Mouse (Mus musculus) liver, embryonic 12.5 days (tissue): ENCODE measurements around the gene Wbp1l. TPM values are rescaled to one million over a fixed set of nuclear protein-coding genes. Genes with fewer than 3 reads are reported as not detected.

Experiments used
- ATAC-seq: fragments of 200-750 bp; cut with Nextera tagmentation; 2 replicates; pipeline ENCODE4 v1.8.0; 2017; ENCODE audit warnings: moderate number of reproducible peaks, mild to moderate bottlenecking, moderate library complexity
- H3K27ac ChIP-seq: fragments of 300-500 bp; sonication (generic); 2 replicates; pipeline ENCODE4 v1.5.1; 2016; ENCODE audit warnings: mild to moderate bottlenecking
- H3K27me3 ChIP-seq: fragments of 300-500 bp; sonication (generic); replicated peaks from 2 replicates; pipeline ENCODE4 v1.6.1; 2016; ENCODE audit warnings: mild to moderate bottlenecking, moderate library complexity
- H3K36me3 ChIP-seq: fragments of 300-500 bp; sonication (generic); 2 replicates; pipeline ENCODE4 v1.6.1; 2016; ENCODE audit warnings: mild to moderate bottlenecking, moderate library complexity
- H3K4me1 ChIP-seq: fragments of 300-500 bp; sonication (generic); 2 replicates; pipeline ENCODE4 v1.6.1; 2016
- H3K4me2 ChIP-seq: fragments of 300-500 bp; sonication (generic); 2 replicates; pipeline ENCODE4 v1.6.1; 2016; ENCODE audit warnings: mild to moderate bottlenecking, moderate library complexity
- H3K4me3 ChIP-seq: fragments of 300-500 bp; sonication (generic); 2 replicates; pipeline ENCODE4 v1.5.1; 2016; ENCODE audit warnings: mild to moderate bottlenecking, moderate library complexity
- H3K9ac ChIP-seq: fragments of 300-500 bp; sonication (generic); 2 replicates; pipeline ENCODE4 v1.6.1; 2016; ENCODE audit warnings: mild to moderate bottlenecking, moderate library complexity
- H3K9me3 ChIP-seq: fragments of 300-500 bp; sonication (generic); replicated peaks from 2 replicates; pipeline ENCODE4 v1.6.1; 2016; ENCODE audit warnings: mild to moderate bottlenecking, moderate library complexity
- WGBS: fragments of 180-500 bp; shearing (Covaris S2); methylation state at CpG from one replicate; pipeline ENCODE4 v1.1.7; 2016; ENCODE audit not compliant: insufficient replicate concordance; 5-methylcytosine and 5-hydroxymethylcytosine counted together
- polyA plus RNA-seq: library from polyadenylated mRNA; unstranded; fragments of >200 nt; fragmentation: Nextera tagmentation; extraction: Ambion mirVana; gene quantifications from 2 replicates; pipeline ENCODE4 v1.2.1, GENCODE M21; 2016

Gene Wbp1l
- polyA plus RNA-seq, 1 experiment from 2014 or later, result 24.9 TPM

- no peak for ATAC-seq
- WGBS, result 87% methylated on average over 10 of the region's 10 CpGs
- no peak overlapping the region for H3K9ac ChIP-seq
- H3K4me2 ChIP-seq, result no peak overlapping the region
- no peaks in the 10 kb centered on the region; the same call in 1 of the 2 replicates for H3K4me1 ChIP-seq
- no peak overlapping the region for H3K27ac ChIP-seq
- no peak overlapping the region for H3K4me3 ChIP-seq
- no peaks in the 10 kb centered on the region for H3K27me3 ChIP-seq
- peaks cover 62% of the 10 kb centered on the region for H3K36me3 ChIP-seq
- H3K9me3 ChIP-seq, result no peaks in the 10 kb centered on the region
Measured at GRCm38 (mm10) chr19:46655626-46656025, 56.7 kb downstream of the Wbp1l start.

- H3K9me3 ChIP-seq, result no peaks in the 10 kb centered on the region
- 87% methylated on average over 21 of the region's 21 CpGs for WGBS
- no peak overlapping the region for H3K27ac ChIP-seq
- H3K36me3 ChIP-seq, result peaks cover 62% of the 10 kb centered on the region
- H3K4me3 ChIP-seq, result no peak overlapping the region
- no peak overlapping the region for H3K9ac ChIP-seq
- no peaks in the 10 kb centered on the region for H3K27me3 ChIP-seq
- no peak overlapping the region for H3K4me2 ChIP-seq
- no peak for ATAC-seq
- H3K4me1 ChIP-seq, result no peaks in the 10 kb centered on the region; the same call in 1 of the 2 replicates
Measured at GRCm38 (mm10) chr19:46656151-46656840, 57.4 kb downstream of the Wbp1l start.

GRCm38 (mm10) chr19:46657339-46658020, 58.6 kb downstream of the Wbp1l start:
- H3K36me3 ChIP-seq, result peaks cover 53% of the 10 kb centered on the region
- no peaks in the 10 kb centered on the region for H3K9me3 ChIP-seq
- ATAC-seq, result no peak
- WGBS, result 68% methylated on average over 3 of the region's 3 CpGs
- H3K9ac ChIP-seq, result no peak overlapping the region
- H3K4me1 ChIP-seq, result peaks cover 2% of the 10 kb centered on the region; the same call in 1 of the 2 replicates
- no peak overlapping the region for H3K27ac ChIP-seq
- H3K4me3 ChIP-seq, result no peak overlapping the region
- H3K27me3 ChIP-seq, result no peaks in the 10 kb centered on the region
- H3K4me2 ChIP-seq, result no peak overlapping the region

- no peaks in the 10 kb centered on the region for H3K9me3 ChIP-seq
- WGBS, result 86% methylated on average over 7 of the region's 7 CpGs
- no peak overlapping the region for H3K4me2 ChIP-seq
- no peak overlapping the region for H3K4me3 ChIP-seq
- H3K4me1 ChIP-seq, result peaks cover 5% of the 10 kb centered on the region; the same call in 1 of the 2 replicates
- peaks cover 44% of the 10 kb centered on the region for H3K36me3 ChIP-seq
- H3K27ac ChIP-seq, result no peak overlapping the region
- H3K9ac ChIP-seq, result no peak overlapping the region
- ATAC-seq, result no peak; the same call in 1 of the 2 replicates
- H3K27me3 ChIP-seq, result no peaks in the 10 kb centered on the region
Measured at GRCm38 (mm10) chr19:46658348-46658747, 59.5 kb downstream of the Wbp1l start.

- 72% methylated on average over 9 of the region's 9 CpGs for WGBS
- Histone ChIP-seq H3K9ac (no peak overlapping the region), H3K4me2 (no peak overlapping the region), H3K36me3 (peaks cover 39% of the 10 kb centered on the region), H3K4me1 (peaks cover 5% of the 10 kb centered on the region; the same call in 1 of the 2 replicates), H3K27me3 (no peaks in the 10 kb centered on the region), H3K9me3 (no peaks in the 10 kb centered on the region), H3K4me3 (no peak overlapping the region), H3K27ac (no peak overlapping the region)
- ATAC-seq, result no peak
Measured at GRCm38 (mm10) chr19:46658851-46659250, 60.0 kb downstream of the Wbp1l start.

GRCm38 (mm10) chr19:46661511-46661910, 62.6 kb downstream of the Wbp1l start:
- no peaks in the 10 kb centered on the region for H3K27me3 ChIP-seq
- peaks cover 13% of the 10 kb centered on the region for H3K36me3 ChIP-seq
- no peak overlapping the region for H3K4me2 ChIP-seq
- H3K4me1 ChIP-seq, result peaks cover 5% of the 10 kb centered on the region; the same call in 1 of the 2 replicates
- no peak overlapping the region for H3K27ac ChIP-seq
- WGBS, result 54% methylated on average over 4 of the region's 4 CpGs
- no peak overlapping the region for H3K4me3 ChIP-seq
- no peaks in the 10 kb centered on the region for H3K9me3 ChIP-seq
- H3K9ac ChIP-seq, result no peak overlapping the region
- no peak for ATAC-seq

- Histone ChIP-seq H3K4me1 (peaks cover 5% of the 10 kb centered on the region; the same call in 1 of the 2 replicates), H3K36me3 (peaks cover 5% of the 10 kb centered on the region), H3K27ac (no peak overlapping the region), H3K4me2 (no peak overlapping the region), H3K9ac (no peak overlapping the region), H3K4me3 (no peak overlapping the region), H3K9me3 (no peaks in the 10 kb centered on the region), H3K27me3 (0 out of 2 replicates have a peak, but pooled peaks cover under 1% of the 10 kb centered on the region)
- no peak for ATAC-seq
- 62% methylated on average over 8 of the region's 8 CpGs for WGBS
Measured at GRCm38 (mm10) chr19:46662214-46662613, 63.3 kb downstream of the Wbp1l start.

GRCm38 (mm10) chr19:46662784-46663183, 63.9 kb downstream of the Wbp1l start:
- H3K9ac ChIP-seq, result no peak overlapping the region
- peaks cover 5% of the 10 kb centered on the region; the same call in 1 of the 2 replicates for H3K4me1 ChIP-seq
- H3K36me3 ChIP-seq, result peaks cover 1% of the 10 kb centered on the region; the same call in 1 of the 2 replicates
- no peaks in the 10 kb centered on the region for H3K9me3 ChIP-seq
- 0 out of 2 replicates have a peak, but pooled peaks cover 6% of the 10 kb centered on the region for H3K27me3 ChIP-seq
- H3K4me2 ChIP-seq, result no peak overlapping the region
- ATAC-seq, result no peak
- WGBS, result 75% methylated on average over 6 of the region's 6 CpGs
- no peak overlapping the region for H3K27ac ChIP-seq
- no peak overlapping the region for H3K4me3 ChIP-seq

GRCm38 (mm10) chr19:46665474-46665873, 66.6 kb downstream of the Wbp1l start:
- no peak overlapping the region for H3K4me2 ChIP-seq
- no peak for ATAC-seq
- 59% methylated on average over 7 of the region's 7 CpGs for WGBS
- peaks cover 26% of the 10 kb centered on the region for H3K4me1 ChIP-seq
- H3K27me3 ChIP-seq, result 0 out of 2 replicates have a peak, but pooled peaks cover 14% of the 10 kb centered on the region
- H3K36me3 ChIP-seq, result no peaks in the 10 kb centered on the region
- H3K27ac ChIP-seq, result no peak overlapping the region
- no peak overlapping the region for H3K9ac ChIP-seq
- no peaks in the 10 kb centered on the region for H3K9me3 ChIP-seq
- H3K4me3 ChIP-seq, result no peak overlapping the region

- peaks cover 27% of the 10 kb centered on the region for H3K4me1 ChIP-seq
- no peak for ATAC-seq
- 50% methylated on average over 11 of the region's 11 CpGs for WGBS
- no peak overlapping the region for H3K4me3 ChIP-seq
- no peaks in the 10 kb centered on the region for H3K9me3 ChIP-seq
- H3K36me3 ChIP-seq, result no peaks in the 10 kb centered on the region
- H3K27me3 ChIP-seq, result peaks cover 33% of the 10 kb centered on the region
- no peak overlapping the region for H3K27ac ChIP-seq
- no peak overlapping the region for H3K9ac ChIP-seq
- no peak overlapping the region for H3K4me2 ChIP-seq
Measured at GRCm38 (mm10) chr19:46667300-46667699, 68.4 kb downstream of the Wbp1l start.

- Histone ChIP-seq H3K9me3 (no peaks in the 10 kb centered on the region), H3K9ac (no peak overlapping the region), H3K36me3 (no peaks in the 10 kb centered on the region), H3K4me3 (no peak overlapping the region), H3K4me2 (no peak overlapping the region), H3K27ac (no peak overlapping the region), H3K27me3 (peaks cover 39% of the 10 kb centered on the region), H3K4me1 (peaks cover 22% of the 10 kb centered on the region)
- ATAC-seq, result peak; percentile 64
- WGBS, result 69% methylated on average over 10 of the region's 10 CpGs
Measured at GRCm38 (mm10) chr19:46668263-46668662, 69.4 kb downstream of the Wbp1l start.

GRCm38 (mm10) chr19:46669802-46670201, 70.9 kb downstream of the Wbp1l start:
- 30% methylated on average over 5 of the region's 5 CpGs for WGBS
- H3K9me3 ChIP-seq, result no peaks in the 10 kb centered on the region
- H3K9ac ChIP-seq, result no peak overlapping the region
- peak overlapping the region; percentile 19 for H3K4me2 ChIP-seq
- ATAC-seq, result no peak
- H3K27ac ChIP-seq, result no peak overlapping the region
- no peak overlapping the region for H3K4me3 ChIP-seq
- peaks cover 22% of the 10 kb centered on the region for H3K4me1 ChIP-seq
- peaks cover 39% of the 10 kb centered on the region for H3K27me3 ChIP-seq
- no peaks in the 10 kb centered on the region for H3K36me3 ChIP-seq
